Mouse (Mus musculus): Measurements from ENCODE around the gene Bad. TPM values are rescaled to one million over a fixed set of nuclear protein-coding genes. Genes with fewer than 3 reads are reported as not detected.

The Bad gene
- polyA plus RNA-seq, 1 experiment from 2014 or later: 84.3 TPM

DNA sequence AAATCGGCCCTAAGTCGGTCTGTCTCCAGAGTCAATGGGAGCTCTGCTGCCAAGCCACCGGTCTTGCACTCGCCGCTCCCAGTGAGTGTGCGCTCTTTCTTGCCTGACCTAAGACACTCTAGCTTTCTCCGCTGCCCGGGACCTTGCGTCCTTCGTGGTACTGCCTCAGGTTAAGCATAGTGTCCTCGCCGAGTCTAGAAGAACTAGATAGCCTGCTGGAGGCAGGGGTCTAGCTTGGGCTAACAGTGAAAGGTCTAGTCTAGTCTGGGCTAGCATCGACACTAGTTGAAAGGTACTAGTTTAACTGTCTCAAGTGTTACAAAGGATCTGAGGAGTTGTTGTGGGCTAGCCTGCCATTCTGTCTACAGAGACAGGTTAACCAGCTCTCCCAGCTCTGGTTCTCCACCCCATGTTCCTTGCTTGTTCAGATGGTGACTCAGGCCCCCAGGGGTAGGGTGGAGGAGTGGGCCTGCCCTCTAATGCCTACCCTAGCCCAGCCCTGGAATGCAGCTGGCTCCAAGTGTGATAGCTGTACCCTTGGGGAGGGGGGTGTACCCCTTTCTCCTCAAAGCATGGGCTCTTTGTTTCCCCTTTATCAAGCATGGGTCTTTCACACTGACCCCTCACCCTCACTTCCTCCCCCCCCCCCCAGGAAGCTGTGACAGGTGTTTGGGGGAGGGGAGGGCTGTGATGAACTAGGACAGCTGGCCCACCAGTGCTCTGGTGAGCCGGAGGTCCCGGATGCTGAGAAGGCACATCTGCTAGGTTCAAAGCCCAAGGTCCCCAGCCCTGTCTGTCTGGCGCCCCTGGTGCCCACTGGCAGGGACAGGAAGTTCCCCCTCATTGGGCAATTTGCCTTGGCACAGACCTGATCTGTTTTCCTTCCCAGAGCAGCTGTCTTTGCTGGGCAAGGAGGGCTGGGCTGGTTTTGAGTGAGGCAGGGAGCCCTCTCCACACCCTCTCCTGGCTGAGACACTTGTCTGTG, 34.2 kb downstream of the Bad start, which contains the start of gene Plcb3:
TSS of gene Plcb3 (minus strand) at position 934 of the 985 bp plus-strand sequence.
- WGBS: under 1% methylated on average over 16 of the region's 16 CpGs

GRCm38 (mm10) chr19:6977759-6978638, 36.3 kb downstream of the Bad start:
- H3K27me3 ChIP-seq: no peaks in the 10 kb centered on the region
- no peak for ATAC-seq
- H3K4me3 ChIP-seq (replicated peaks): peak overlapping the region; percentile 65
- H3K4me1 ChIP-seq (replicated peaks): peaks cover 53% of the 10 kb centered on the region
- WGBS: 86% methylated on average over 13 of the region's 13 CpGs
- peak overlapping the region; percentile 79 for H3K9ac ChIP-seq (replicated peaks)
- H3K4me2 ChIP-seq (replicated peaks): peak overlapping the region; percentile 87
- peak overlapping the region; percentile 97 for H3K27ac ChIP-seq
- H3K36me3 ChIP-seq: peaks cover 30% of the 10 kb centered on the region
- no peaks in the 10 kb centered on the region for H3K9me3 ChIP-seq

More for the DNA sequence above, 34.2 kb downstream of the Bad start, which contains the start of gene Plcb3:
- H3K4me1 ChIP-seq (replicated peaks): peaks cover 47% of the 10 kb centered on the region
- peak within 1 kb of the TSS; percentile 88 for H3K9ac ChIP-seq (replicated peaks)
- H3K36me3 ChIP-seq: peaks cover 22% of the 10 kb centered on the region
- peak within 1 kb of the TSS; percentile 82 for H3K4me3 ChIP-seq (replicated peaks)
- H3K4me2 ChIP-seq (replicated peaks): peak within 1 kb of the TSS; percentile 87
- peaks cover 9% of the 10 kb centered on the region for H3K27me3 ChIP-seq
- no peaks in the 10 kb centered on the region for H3K9me3 ChIP-seq
- peak; percentile 1; the same call in 1 of the 2 replicates for ATAC-seq
- peak within 1 kb of the TSS; percentile 96 for H3K27ac ChIP-seq

DNA sequence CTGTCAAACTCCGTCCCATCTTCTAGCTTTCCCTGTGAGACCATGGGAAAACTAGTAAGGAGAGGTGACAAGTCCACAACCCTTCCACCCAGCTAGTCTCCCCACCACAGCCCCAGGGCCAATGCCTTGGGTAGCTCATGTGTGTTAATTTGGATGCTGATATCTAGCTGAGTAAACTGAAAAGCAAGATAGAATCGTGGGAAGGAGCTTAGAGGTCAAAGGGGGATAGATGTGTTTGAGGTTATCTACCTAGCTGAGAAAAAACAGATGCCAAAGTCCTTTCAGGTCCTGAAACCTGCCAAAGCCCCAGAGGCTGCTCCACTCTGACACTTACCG, 36.9 kb downstream of the Bad start:
- WGBS: 43% methylated on average over 3 of the region's 3 CpGs
- Histone ChIP-seq H3K4me3 (replicated peaks) (peak overlapping the region; percentile 65), H3K9ac (replicated peaks) (peak overlapping the region; percentile 79), H3K4me1 (replicated peaks) (peaks cover 53% of the 10 kb centered on the region), H3K27me3 (no peaks in the 10 kb centered on the region), H3K4me2 (replicated peaks) (peak overlapping the region; percentile 87), H3K9me3 (no peaks in the 10 kb centered on the region), H3K36me3 (peaks cover 34% of the 10 kb centered on the region), H3K27ac (peak overlapping the region; percentile 97)
- ATAC-seq: no peak

- peaks cover 49% of the 10 kb centered on the region for H3K4me1 ChIP-seq (replicated peaks)
- 0 out of 2 replicates have a peak, but pooled peaks have one; percentile 0 for ATAC-seq
These were observed 37.4 kb downstream of the Bad start for GRCm38 (mm10) chr19:6979001-6979479.

GRCm38 (mm10) chr19:6979486-6980380, 38.1 kb downstream of the Bad start:
- peak overlapping the region; percentile 87 for H3K4me2 ChIP-seq (replicated peaks)
- peaks cover 47% of the 10 kb centered on the region for H3K4me1 ChIP-seq (replicated peaks)
- ATAC-seq: peak; percentile 85
- no peaks in the 10 kb centered on the region for H3K27me3 ChIP-seq
- no peaks in the 10 kb centered on the region for H3K9me3 ChIP-seq
- under 1% methylated on average over 59 of the region's 59 CpGs for WGBS
- H3K27ac ChIP-seq: peak overlapping the region; percentile 97
- H3K9ac ChIP-seq (replicated peaks): peak overlapping the region; percentile 79
- H3K36me3 ChIP-seq: peaks cover 36% of the 10 kb centered on the region
- peak overlapping the region; percentile 65 for H3K4me3 ChIP-seq (replicated peaks)

More at GRCm38 (mm10) chr19:6979001-6979479, 37.4 kb downstream of the Bad start:
- Histone ChIP-seq H3K27ac (peak overlapping the region; percentile 97), H3K27me3 (no peaks in the 10 kb centered on the region), H3K9ac (replicated peaks) (peak overlapping the region; percentile 79), H3K4me3 (replicated peaks) (peak overlapping the region; percentile 65), H3K9me3 (no peaks in the 10 kb centered on the region), H3K36me3 (peaks cover 34% of the 10 kb centered on the region), H3K4me2 (replicated peaks) (peak overlapping the region; percentile 87)
- WGBS: 9% methylated on average over 11 of the region's 11 CpGs

DNA sequence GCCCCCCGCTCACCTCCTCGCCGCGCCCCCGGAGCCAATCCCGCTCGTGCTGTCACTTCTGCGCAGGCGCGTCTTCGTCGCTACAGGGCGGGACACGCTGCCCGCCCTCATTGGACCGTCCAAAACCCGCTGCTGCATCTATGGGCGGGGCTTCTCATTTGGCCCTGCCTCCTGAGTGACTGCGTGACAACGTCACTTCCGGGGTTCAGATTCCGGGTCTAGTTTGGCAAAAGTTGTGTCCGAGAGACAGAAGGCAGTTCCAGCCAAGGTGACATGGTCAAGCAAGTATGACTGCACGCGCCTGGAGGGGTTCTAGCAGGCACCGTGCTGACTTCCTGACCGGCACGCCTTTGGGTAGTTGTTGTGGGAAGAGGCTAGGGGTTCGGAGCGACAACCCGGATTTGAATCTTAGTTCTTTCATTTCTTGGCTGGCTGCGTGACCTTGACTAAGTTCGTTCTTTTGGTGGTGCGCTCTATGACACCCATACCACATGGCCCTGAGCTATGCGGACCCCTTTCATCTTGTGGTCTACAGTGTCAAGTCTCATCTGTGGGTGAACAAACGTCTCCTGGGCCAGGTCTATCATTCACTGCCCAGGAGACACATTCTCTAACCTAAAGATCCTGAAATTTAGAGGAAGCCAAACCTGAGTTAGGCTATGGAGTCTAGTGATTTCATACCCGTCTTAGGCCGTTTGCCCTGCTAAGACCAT, 38.9 kb downstream of the Bad start, which contains the start of gene Fkbp2:
TSS of gene Fkbp2 (minus strand) at position 121 of the 713 bp plus-strand sequence.
- H3K27ac ChIP-seq: peak within 1 kb of the TSS; percentile 97
- WGBS: 1% methylated on average over 38 of the region's 38 CpGs
- peak within 1 kb of the TSS; percentile 87 for H3K4me2 ChIP-seq (replicated peaks)
- peak within 1 kb of the TSS; percentile 65 for H3K4me3 ChIP-seq (replicated peaks)
- no peaks in the 10 kb centered on the region for H3K9me3 ChIP-seq
- peaks cover 44% of the 10 kb centered on the region for H3K36me3 ChIP-seq
- H3K4me1 ChIP-seq (replicated peaks): peaks cover 47% of the 10 kb centered on the region
- H3K9ac ChIP-seq (replicated peaks): peak within 1 kb of the TSS; percentile 79
- no peaks in the 10 kb centered on the region for H3K27me3 ChIP-seq
- ATAC-seq: peak; percentile 85

DNA sequence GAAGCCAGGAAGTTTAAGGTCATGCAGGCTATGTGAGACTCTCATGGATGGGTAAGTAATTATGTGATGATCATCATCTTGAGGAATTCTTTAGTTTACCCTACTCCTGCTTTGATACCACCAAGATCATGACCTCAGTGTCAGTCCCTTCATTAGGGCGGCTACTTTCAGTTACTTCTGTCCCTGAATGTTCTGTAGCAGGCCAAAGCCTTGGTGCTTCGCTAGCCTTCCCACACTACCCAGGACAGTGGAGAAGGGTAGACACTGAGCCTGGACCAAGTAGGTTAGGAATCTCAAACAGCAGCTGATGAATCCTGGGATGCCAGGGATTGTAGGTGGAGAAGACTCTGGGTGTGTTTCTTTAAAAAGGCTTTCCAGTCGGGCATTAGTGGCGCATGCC, 39.8 kb downstream of the Bad start:
- WGBS: 85% methylated on average over 4 of the region's 4 CpGs

DNA sequence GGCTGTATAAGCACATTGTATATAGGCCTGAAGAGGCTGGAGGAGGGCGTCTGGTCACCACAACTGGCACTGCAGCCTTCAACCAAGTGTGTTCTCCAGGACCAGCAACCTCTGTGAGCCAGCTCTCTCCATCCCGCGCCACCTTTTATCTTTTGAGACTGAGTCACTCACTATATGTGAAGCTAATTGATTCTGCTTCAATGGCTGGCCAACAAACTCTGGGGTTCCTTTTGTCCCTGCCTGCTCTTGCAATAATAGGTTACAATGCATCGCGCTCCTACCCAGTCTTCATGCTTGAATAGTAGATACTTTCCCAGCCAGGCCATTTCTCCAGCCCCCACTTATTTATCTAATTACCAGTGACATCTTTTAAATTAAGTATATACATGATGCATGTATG, 42.0 kb downstream of the Bad start:
- Histone ChIP-seq H3K27ac (no peak overlapping the region), H3K27me3 (no peaks in the 10 kb centered on the region), H3K4me3 (replicated peaks) (no peak overlapping the region), H3K4me1 (replicated peaks) (peaks cover 39% of the 10 kb centered on the region), H3K36me3 (peaks cover 26% of the 10 kb centered on the region), H3K9ac (replicated peaks) (no peak overlapping the region), H3K9me3 (no peaks in the 10 kb centered on the region), H3K4me2 (replicated peaks) (no peak overlapping the region)
- 51% methylated on average over 5 of the region's 5 CpGs for WGBS
- no peak for ATAC-seq

More for the DNA sequence above, 39.8 kb downstream of the Bad start:
- no peak for ATAC-seq
- no peaks in the 10 kb centered on the region for H3K9me3 ChIP-seq
- no peaks in the 10 kb centered on the region for H3K27me3 ChIP-seq
- H3K9ac ChIP-seq (replicated peaks): no peak overlapping the region
- H3K4me3 ChIP-seq (replicated peaks): 0 out of 2 replicates have a peak overlapping the region, but pooled peaks have one; percentile 65
- H3K4me1 ChIP-seq (replicated peaks): peaks cover 45% of the 10 kb centered on the region
- H3K27ac ChIP-seq: no peak overlapping the region
- 0 out of 2 replicates have a peak overlapping the region, but pooled peaks have one; percentile 87 for H3K4me2 ChIP-seq (replicated peaks)
- H3K36me3 ChIP-seq: peaks cover 46% of the 10 kb centered on the region

GRCm38 (mm10) chr19:6985300-6985699, 43.6 kb downstream of the Bad start:
- 83% methylated on average over 19 of the region's 19 CpGs for WGBS
- no peak for ATAC-seq
- no peak overlapping the region for H3K27ac ChIP-seq
- H3K4me2 ChIP-seq (replicated peaks): no peak overlapping the region
- H3K4me3 ChIP-seq (replicated peaks): no peak overlapping the region
- no peak overlapping the region for H3K9ac ChIP-seq (replicated peaks)
- H3K36me3 ChIP-seq: peaks cover 28% of the 10 kb centered on the region
- no peaks in the 10 kb centered on the region for H3K9me3 ChIP-seq
- H3K4me1 ChIP-seq (replicated peaks): peaks cover 28% of the 10 kb centered on the region
- no peaks in the 10 kb centered on the region for H3K27me3 ChIP-seq

GRCm38 (mm10) chr19:6985951-6986708, 44.5 kb downstream of the Bad start:
- no peaks in the 10 kb centered on the region for H3K9me3 ChIP-seq
- no peak overlapping the region; the same call in 1 of the 2 replicates for H3K9ac ChIP-seq (replicated peaks)
- H3K4me1 ChIP-seq (replicated peaks): peaks cover 22% of the 10 kb centered on the region
- peak overlapping the region; percentile 93 for H3K4me2 ChIP-seq (replicated peaks)
- whole genome bisulfite sequencing: 85% methylated on average over 10 of the region's 10 CpGs
- no peak overlapping the region for H3K27ac ChIP-seq
- peak overlapping the region; percentile 81; the same call in 1 of the 2 replicates for H3K4me3 ChIP-seq (replicated peaks)
- no peaks in the 10 kb centered on the region for H3K27me3 ChIP-seq
- peaks cover 28% of the 10 kb centered on the region for H3K36me3 ChIP-seq
- ATAC-seq: no peak
